Mouse (Mus musculus) bone marrow, adult 2 months (tissue): Measurements from ENCODE around the gene Myoz1.

Source experiments
- CTCF ChIP-seq: fragments of 200-500 bp; IDR thresholded peaks from 2 replicates; pipeline ENCODE4 v1.5.1; 2011; ENCODE audit warnings: low read length, control low read depth; ENCODE audit not compliant: control insufficient read depth, insufficient read depth
- POLR2A ChIP-seq: fragments of 200-500 bp; IDR thresholded peaks from 2 replicates; pipeline ENCODE4 v1.6.1; 2011; ENCODE audit warnings: low read depth, mild to moderate bottlenecking, control low read depth, low read length, borderline replicate concordance; ENCODE audit not compliant: control insufficient read depth

- TF ChIP-seq CTCF = no peak
- TF ChIP-seq POLR2A = no peak
These were observed 44.0 kb upstream of the Myoz1 start for GRCm38 (mm10) chr14:20700362-20700761.
